Comparison of ENCODE assay signal across 7 mouse cellular contexts in the genomic region with DNA sequence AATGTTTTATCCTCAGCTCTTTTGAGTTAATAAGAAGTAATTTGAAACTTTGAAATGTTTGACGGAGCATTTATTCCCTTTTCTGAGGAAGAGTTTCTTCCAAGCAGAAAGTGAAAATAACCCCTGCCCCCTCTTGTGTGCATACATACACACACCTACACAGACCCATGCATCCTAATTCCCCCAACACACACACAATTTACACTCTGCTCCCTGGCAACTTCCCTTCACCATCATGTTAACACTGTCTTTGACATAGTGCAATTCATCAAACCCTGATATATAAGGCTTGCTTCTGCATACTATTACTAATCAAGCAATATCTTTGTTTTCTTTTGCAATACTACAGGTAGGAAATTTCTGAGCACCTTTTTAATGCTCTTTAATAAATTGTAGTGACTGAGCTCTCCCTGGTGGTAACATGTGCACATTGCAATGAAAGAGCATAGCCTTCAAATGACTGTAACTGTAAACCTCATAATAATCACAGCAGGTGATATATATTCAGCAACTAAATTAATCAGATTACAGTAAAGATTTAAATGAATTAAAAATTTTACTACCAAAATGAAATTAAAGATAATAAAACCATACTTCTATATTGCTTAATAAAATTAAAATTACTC.
DNase-seq lines count a peak whose midpoint lies in the region; ATAC-seq and TF ChIP-seq lines count a peak whose summit lies in the region.

No protein-coding gene starts in this region.

- TF ChIP-seq CTCF in layer of hippocampus, adult 2 months (conservative IDR thresholded peaks at IDR 0.05), result peak; percentile 93

- H3K9me3 ChIP-seq in heart, embryonic 10.5 days, result no peaks in the 10 kb centered on the region

- no peaks in the 10 kb centered on the region for H3K36me3 ChIP-seq in heart, embryonic 10.5 days

- H3K27me3 ChIP-seq in heart, embryonic 10.5 days (ENCODE audit: insufficient read depth, poor library complexity, severe bottlenecking), result no peaks in the 10 kb centered on the region

- H3K4me1 ChIP-seq in heart, embryonic 10.5 days, result no peaks in the 10 kb centered on the region

- peak in 1 of 2 experiments; percentile 23 for DNase-seq in layer of hippocampus, adult 2 months (ENCODE audit: low spot score in 2 of 2)
- no peak for DNase-seq in layer of hippocampus, adult 9-10 months (ENCODE audit: low spot score)
- DNase-seq in ES-CJ7 (ENCODE audit: low read depth, low spot score), result peak; percentile 20
- DNase-seq in kidney, postnatal 36 days, result peak; percentile 4 to 33
- DNase-seq in heart, embryonic 10.5 days (ENCODE audit: low spot score), result no peak

- ATAC-seq in common myeloid progenitor, adult 5-6 weeks (replicated peaks; ENCODE audit: low read depth, poor library complexity, severe bottlenecking), result 0 out of 2 replicates have a peak, but pooled peaks have one; percentile 60
- no peak for ATAC-seq in megakaryocyte, adult 5-6 weeks (ENCODE audit: poor library complexity, severe bottlenecking)

- WGBS in heart, embryonic 10.5 days, result 73% methylated on average over 1 of the region's 1 CpGs

- no peak overlapping the region for H3K4me3 ChIP-seq in layer of hippocampus, adult 2 months
- H3K4me3 ChIP-seq in heart, embryonic 10.5 days, result no peak overlapping the region

- H3K27ac ChIP-seq in layer of hippocampus, adult 2 months, result no peak overlapping the region
- H3K27ac ChIP-seq in heart, embryonic 10.5 days, result no peak overlapping the region

Comparison
In these comparisons a context has a peak if more than half of its experiments do, and no peak if none do; other contexts are left out.
1. DNase-seq: peak in ES-CJ7 (single experiment) and kidney, postnatal 36 days (2 of 2); none in layer of hippocampus, adult 9-10 months (single experiment) and heart, embryonic 10.5 days (single experiment).